Mouse (Mus musculus): ENCODE measurements around the gene Galnt16. TPM values are rescaled to one million over a fixed set of nuclear protein-coding genes. Genes with fewer than 3 reads are reported as not detected.

The Galnt16 gene
- total RNA-seq, 2 experiments from 2014 or later: 84.0 to 91.5 TPM

DNA sequence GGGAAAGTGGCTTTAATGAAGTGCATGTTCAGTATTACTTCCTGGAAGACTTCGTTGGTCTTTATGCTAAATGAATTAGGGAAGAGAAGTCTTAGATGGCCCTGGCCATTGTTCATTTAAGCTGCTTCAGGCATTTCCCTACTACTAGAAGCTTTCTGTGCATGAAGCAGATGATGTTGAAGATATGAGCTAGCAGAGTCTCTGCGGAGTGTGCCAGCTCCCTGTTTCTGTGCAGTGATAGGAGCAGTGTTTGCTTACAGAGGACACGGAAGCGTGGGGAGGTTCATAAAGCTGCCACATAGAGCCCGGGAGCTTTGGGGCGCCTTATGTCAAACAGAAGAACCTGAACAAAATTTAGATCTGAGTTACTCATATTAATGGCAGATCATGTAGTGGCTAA, 140.6 kb downstream of the Galnt16 start:
- no peak for DNase-seq (ENCODE audit: low spot score in 2 of 2)

DNA sequence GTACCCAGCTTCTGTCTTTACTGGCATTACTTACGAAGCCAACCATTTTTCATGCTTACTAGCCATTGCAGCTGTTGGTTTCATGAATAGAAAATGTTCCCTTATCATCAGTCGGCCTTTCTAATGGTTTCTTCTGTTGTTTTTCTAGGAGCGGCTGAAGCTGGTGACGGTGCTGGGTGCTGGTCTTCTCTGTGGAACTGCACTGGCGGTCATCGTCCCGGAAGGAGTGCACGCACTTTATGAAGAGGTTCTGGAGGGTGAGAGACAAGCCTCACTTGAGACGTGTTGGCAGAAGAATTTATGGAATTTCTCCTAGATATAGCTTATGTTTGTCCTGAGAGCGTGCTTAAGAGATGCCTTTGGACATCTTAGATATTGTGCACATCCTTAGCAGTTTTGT, 144.2 kb downstream of the Galnt16 start:
- DNase-seq (ENCODE audit: low spot score in 2 of 2): no peak

DNA sequence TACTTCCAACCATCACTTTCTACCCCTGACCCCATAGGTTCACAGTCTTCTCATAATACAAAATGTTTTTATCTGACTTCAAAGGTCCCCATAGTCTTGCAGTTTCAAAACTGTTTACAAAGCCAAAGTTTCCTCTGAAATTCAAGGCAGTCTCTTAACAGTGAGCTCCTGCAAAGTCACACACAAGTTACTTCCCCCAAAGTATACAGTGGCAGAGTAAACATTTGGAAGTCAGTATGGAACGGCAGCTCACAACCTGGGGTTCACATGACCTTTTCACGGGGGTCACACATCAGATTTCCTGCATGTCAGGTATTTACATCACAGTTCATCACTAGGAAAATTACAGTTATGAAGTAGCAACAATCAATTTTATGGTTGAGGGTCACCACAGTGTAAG, 145.9 kb downstream of the Galnt16 start:
- no peak for DNase-seq (ENCODE audit: low spot score in 2 of 2)

DNA sequence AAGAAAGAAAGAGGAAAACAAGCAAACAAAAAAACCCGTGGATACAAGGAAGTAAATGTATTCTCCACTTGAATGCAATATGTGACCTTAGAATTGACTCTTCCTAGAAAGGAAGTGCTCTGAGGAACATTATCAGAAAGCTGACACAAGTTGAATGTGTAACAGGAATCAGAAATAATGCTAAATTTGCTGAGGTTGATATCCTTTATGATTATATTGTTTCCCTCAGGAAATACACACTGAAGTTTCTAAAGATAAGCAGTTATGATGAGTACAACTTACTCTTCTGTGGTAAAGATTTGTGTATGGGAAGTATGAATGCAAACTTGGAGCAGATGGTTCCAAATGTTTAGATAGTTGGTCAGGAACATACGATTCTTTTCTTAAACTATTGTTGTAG, 150.3 kb downstream of the Galnt16 start:
- no peak for DNase-seq (ENCODE audit: low spot score in 2 of 2)

DNA sequence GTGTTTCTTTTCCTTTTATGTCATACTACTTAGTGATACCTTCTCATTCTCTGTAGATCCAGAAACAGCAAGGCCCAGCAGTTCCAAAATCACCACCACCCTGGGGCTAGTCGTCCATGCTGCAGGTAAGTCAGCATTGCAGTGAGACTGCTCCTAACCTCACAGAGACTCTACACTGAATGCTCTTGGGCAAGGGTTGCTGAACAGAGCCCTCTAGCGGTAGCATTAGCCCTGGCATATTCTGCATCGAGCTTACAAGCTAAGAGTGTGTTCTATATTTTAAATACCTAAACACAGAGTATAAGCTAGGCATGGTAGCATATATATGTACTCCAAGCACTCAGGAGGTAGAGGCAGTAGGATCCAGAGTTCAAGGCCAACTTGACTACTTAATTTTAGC, 155.1 kb downstream of the Galnt16 start:
- peak; percentile 67 to 73 for DNase-seq (ENCODE audit: low spot score in 2 of 2)

Other genes starting within 250 kb of the Galnt16 start
- 10 to 100 TPM; 64.6 to 67.3 TPM for gene Dcaf5, start 81.7 kb upstream of the Galnt16 start, total RNA-seq (2021)
- gene Exd2, start 55.2 kb upstream of the Galnt16 start, total RNA-seq (2021): 10 to 100 TPM; 61.7 to 64.9 TPM
- gene Slc39a9, start 125.6 kb downstream of the Galnt16 start, total RNA-seq (2021): 10 to 100 TPM; 41.9 to 42.6 TPM
- gene Erh, start 126.1 kb downstream of the Galnt16 start, total RNA-seq (2021): 10 to 100 TPM; 74.7 to 76.8 TPM
- 1 to 10 TPM; 6.8 to 7.4 TPM for gene Plekhd1, start 174.3 kb downstream of the Galnt16 start, total RNA-seq (2021)
- gene Ccdc177, start 242.4 kb downstream of the Galnt16 start, total RNA-seq (2021): 10 to 100 TPM; 18.1 to 19.0 TPM